Mouse (Mus musculus): Measurements from ENCODE around the gene Ccnf. TPM values are rescaled to one million over a fixed set of nuclear protein-coding genes. Genes with fewer than 3 reads are reported as not detected.

Gene Ccnf
- polyA plus RNA-seq, 1 experiment from 2014 or later = 72.1 TPM

DNA sequence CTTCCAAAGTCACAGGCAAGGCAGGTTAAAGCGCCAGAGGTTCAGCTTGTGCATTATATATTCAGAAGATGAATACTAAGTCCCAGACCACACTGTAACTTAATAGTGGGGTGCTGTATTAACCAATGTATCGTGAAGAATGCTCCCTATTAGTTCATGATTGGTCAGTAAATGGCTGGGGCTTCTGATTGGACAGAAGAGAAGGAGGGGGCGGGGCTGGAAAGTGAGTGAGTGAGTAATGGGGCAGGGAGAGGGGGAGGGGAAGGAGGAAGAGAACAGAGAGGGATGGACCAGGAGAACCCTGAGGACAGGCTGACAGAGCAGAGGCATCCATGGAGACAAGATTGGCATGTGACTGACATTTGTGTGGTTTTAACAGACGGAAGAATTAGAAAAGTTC lies 34.4 kb downstream of the Ccnf start:
- H3K4me2 ChIP-seq (ENCODE audit: low read depth, low read length) = no peak overlapping the region
- no peak overlapping the region for H3K9ac ChIP-seq (ENCODE audit: low read depth, low read length)
- peaks cover 8% of the 10 kb centered on the region for H3K27me3 ChIP-seq (ENCODE audit: control insufficient read depth, insufficient read depth, low read depth, low read length)
- peaks cover 29% of the 10 kb centered on the region for H3K36me3 ChIP-seq (ENCODE audit: control insufficient read depth, insufficient read depth)
- WGBS (ENCODE audit: insufficient replicate concordance) = 72% methylated on average over 4 of the region's 4 CpGs
- no peak overlapping the region for H3K27ac ChIP-seq (ENCODE audit: low read length)
- no peaks in the 10 kb centered on the region for H3K9me3 ChIP-seq (replicated peaks; ENCODE audit: control insufficient read depth, low read length)
- no peak for ATAC-seq (ENCODE audit: low read depth)
- no peak overlapping the region for H3K4me3 ChIP-seq (ENCODE audit: low read depth, low read length)
- peaks cover 36% of the 10 kb centered on the region for H3K4me1 ChIP-seq (ENCODE audit: control insufficient read depth, low read depth, low read length)

DNA sequence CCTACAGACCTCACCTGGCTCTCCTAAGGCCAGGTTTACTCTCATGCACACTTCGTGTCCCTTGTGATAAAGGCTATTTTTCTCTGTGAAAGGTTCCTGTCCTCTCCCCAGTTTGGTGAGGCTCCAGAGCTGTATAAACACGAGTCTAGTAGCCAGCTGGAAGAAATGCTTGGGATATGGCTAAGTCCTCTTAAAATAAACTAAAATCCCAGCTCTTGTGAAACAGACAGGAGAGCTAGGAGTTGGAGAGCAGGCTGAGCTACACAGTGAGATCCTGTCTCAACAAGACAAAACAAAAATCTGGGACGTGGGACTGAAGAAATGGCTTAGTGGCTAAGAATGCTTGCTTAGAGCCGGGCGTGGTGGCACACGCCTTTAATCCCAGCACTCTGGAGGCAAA lies 38.1 kb downstream of the Ccnf start:
- H3K4me1 ChIP-seq (ENCODE audit: control insufficient read depth, low read depth, low read length) = peaks cover 45% of the 10 kb centered on the region
- no peak for ATAC-seq (ENCODE audit: low read depth)
- no peak overlapping the region for H3K4me2 ChIP-seq (ENCODE audit: low read depth, low read length)
- no peak overlapping the region for H3K27ac ChIP-seq (ENCODE audit: low read length)
- 62% methylated on average over 6 of the region's 6 CpGs for WGBS (ENCODE audit: insufficient replicate concordance)
- peaks cover 18% of the 10 kb centered on the region for H3K27me3 ChIP-seq (ENCODE audit: control insufficient read depth, insufficient read depth, low read depth, low read length)
- no peak overlapping the region for H3K4me3 ChIP-seq (ENCODE audit: low read depth, low read length)
- no peaks in the 10 kb centered on the region for H3K9me3 ChIP-seq (replicated peaks; ENCODE audit: control insufficient read depth, low read length)
- peaks cover 25% of the 10 kb centered on the region for H3K36me3 ChIP-seq (ENCODE audit: control insufficient read depth, insufficient read depth)
- H3K9ac ChIP-seq (ENCODE audit: low read depth, low read length) = no peak overlapping the region

DNA sequence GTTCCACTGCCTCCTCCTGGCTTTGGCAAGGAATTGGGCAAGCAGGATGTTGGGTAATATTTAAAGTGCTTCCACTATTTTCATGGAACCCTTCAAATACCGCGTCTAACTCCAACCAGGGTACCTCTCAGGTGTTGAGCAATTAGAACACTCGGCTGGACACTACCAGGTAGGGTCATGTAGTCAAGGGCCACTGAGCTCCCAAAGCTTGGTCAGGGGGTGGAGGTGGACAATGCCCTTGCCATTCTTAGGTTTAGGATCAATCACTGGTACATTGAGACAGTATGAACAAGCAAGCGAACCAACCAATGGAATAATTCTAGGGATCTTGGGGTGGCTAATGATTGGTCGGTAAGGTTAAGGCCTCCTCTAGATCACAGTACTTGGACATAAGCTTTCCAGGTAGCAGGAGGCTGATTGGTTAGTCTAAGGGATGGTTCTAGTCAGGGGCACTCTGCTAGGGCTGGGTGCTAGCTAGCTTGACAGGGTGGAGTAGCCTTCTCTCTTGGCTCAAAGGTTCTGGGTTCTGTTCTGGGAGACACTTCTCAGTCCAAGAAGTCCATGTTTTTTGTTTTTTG lies 38.8 kb downstream of the Ccnf start:
- 32% methylated on average over 5 of the region's 5 CpGs for WGBS (ENCODE audit: insufficient replicate concordance)
- peaks cover 18% of the 10 kb centered on the region for H3K27me3 ChIP-seq (ENCODE audit: control insufficient read depth, insufficient read depth, low read depth, low read length)
- no peak overlapping the region for H3K27ac ChIP-seq (ENCODE audit: low read length)
- no peaks in the 10 kb centered on the region for H3K9me3 ChIP-seq (replicated peaks; ENCODE audit: control insufficient read depth, low read length)
- peaks cover 51% of the 10 kb centered on the region for H3K4me1 ChIP-seq (ENCODE audit: control insufficient read depth, low read depth, low read length)
- H3K9ac ChIP-seq (ENCODE audit: low read depth, low read length) = no peak overlapping the region; the same call in 1 of the 2 replicates
- peak overlapping the region; percentile 83 for H3K4me2 ChIP-seq (ENCODE audit: low read depth, low read length)
- peak overlapping the region; percentile 58 for H3K4me3 ChIP-seq (ENCODE audit: low read depth, low read length)
- ATAC-seq (ENCODE audit: low read depth) = no peak
- H3K36me3 ChIP-seq (ENCODE audit: control insufficient read depth, insufficient read depth) = peaks cover 24% of the 10 kb centered on the region

DNA sequence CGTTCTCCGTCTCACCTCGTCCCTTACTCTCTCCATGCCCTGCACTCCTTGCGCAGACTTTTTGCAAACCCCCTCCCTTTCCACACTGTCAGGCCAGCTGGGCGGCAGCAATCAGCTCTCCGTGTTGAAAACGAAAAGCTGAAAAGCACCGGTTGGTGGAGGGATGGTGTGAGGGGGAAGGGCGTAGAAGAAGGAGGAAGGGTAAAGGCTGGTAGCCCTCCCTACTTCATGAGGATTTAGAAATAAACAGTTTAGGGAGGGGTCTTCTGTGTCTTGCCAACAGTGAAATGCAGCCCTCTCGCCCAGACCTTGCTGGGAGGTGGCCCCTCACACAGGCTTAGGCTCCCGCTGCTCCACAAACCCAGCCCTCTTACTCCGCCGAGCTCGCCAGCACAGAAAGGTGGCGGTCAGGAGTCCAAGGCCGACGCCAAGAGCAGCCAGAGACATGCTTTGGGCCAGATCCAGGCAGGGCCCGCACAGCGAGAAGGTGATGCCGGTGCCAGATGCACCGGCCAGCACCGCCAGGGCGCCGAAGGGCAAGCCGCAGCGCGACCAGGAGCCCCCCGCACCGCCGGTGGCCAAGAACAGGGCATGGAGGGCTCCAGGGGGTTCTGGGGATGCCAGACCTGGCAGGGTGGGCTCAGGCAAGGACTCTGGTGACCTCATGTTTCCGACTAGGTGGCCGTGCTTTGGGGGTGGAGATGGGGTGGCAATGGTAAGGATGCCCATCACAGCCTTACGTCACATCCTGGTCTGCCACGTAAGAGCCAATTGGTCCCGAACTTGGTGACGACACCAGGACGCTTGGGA lies 39.4 kb downstream of the Ccnf start:
- Histone ChIP-seq H3K27me3 (ENCODE audit: control insufficient read depth, insufficient read depth, low read depth, low read length) (peaks cover 20% of the 10 kb centered on the region), H3K27ac (ENCODE audit: low read length) (0 out of 2 replicates have a peak overlapping the region, but pooled peaks have one; percentile 14), H3K4me2 (ENCODE audit: low read depth, low read length) (peak overlapping the region; percentile 83), H3K4me1 (ENCODE audit: control insufficient read depth, low read depth, low read length) (peaks cover 58% of the 10 kb centered on the region), H3K9me3 (replicated peaks; ENCODE audit: control insufficient read depth, low read length) (no peaks in the 10 kb centered on the region), H3K9ac (ENCODE audit: low read depth, low read length) (peak overlapping the region; percentile 69), H3K36me3 (ENCODE audit: control insufficient read depth, insufficient read depth) (peaks cover 18% of the 10 kb centered on the region), H3K4me3 (ENCODE audit: low read depth, low read length) (peak overlapping the region; percentile 58)
- ATAC-seq (ENCODE audit: low read depth) = no peak
- WGBS (ENCODE audit: insufficient replicate concordance) = 5% methylated on average over 37 of the region's 37 CpGs

DNA sequence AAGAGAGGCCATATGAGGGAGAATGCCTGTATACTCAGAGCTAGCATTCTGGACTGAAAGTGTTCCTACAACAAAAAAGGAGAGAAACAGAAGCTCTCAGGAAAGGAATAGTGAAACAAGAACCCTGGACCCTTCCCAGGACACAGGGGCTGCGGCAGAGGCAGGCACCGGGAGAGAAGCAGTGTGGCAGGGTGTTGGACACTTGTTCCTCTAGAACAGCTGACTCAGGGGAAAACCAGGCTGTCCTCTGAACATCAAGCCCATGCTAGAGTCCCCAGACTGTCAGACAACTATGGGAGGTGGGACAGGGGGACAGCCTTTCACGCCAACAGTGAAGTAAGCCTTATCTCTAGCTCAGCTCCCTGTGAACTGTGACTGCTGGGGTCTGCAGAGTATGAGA lies 40.7 kb downstream of the Ccnf start:
- Histone ChIP-seq H3K9me3 (replicated peaks; ENCODE audit: control insufficient read depth, low read length) (no peaks in the 10 kb centered on the region), H3K27me3 (ENCODE audit: control insufficient read depth, insufficient read depth, low read depth, low read length) (peaks cover 20% of the 10 kb centered on the region), H3K4me1 (ENCODE audit: control insufficient read depth, low read depth, low read length) (peaks cover 71% of the 10 kb centered on the region), H3K4me3 (ENCODE audit: low read depth, low read length) (no peak overlapping the region), H3K9ac (ENCODE audit: low read depth, low read length) (no peak overlapping the region), H3K27ac (ENCODE audit: low read length) (no peak overlapping the region), H3K4me2 (ENCODE audit: low read depth, low read length) (no peak overlapping the region), H3K36me3 (ENCODE audit: control insufficient read depth, insufficient read depth) (peaks cover 6% of the 10 kb centered on the region)
- WGBS (ENCODE audit: insufficient replicate concordance) = 65% methylated on average over 3 of the region's 3 CpGs
- ATAC-seq (ENCODE audit: low read depth) = no peak

DNA sequence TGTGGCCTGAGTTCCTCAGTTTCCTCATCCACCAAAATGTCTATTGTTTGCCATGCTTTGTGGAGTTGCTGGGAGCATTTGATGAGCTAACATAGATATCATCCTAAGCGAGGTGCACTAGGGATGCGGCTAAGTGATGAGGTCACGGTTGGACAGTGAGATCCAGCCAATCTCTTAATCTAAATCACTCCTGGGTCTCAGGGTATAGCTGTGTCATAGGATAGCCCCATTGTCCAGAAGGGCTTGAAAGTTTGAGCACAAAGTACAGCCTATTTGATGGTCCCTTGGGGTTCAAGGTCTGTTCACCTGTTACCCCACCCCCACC lies 41.4 kb downstream of the Ccnf start:
- 58% methylated on average over 3 of the region's 3 CpGs for WGBS (ENCODE audit: insufficient replicate concordance)
- no peak for ATAC-seq (ENCODE audit: low read depth)
- Histone ChIP-seq H3K27ac (ENCODE audit: low read length) (peak overlapping the region; percentile 97), H3K27me3 (ENCODE audit: control insufficient read depth, insufficient read depth, low read depth, low read length) (peaks cover 20% of the 10 kb centered on the region), H3K4me3 (ENCODE audit: low read depth, low read length) (peak overlapping the region; percentile 58; the same call in 1 of the 2 replicates), H3K9ac (ENCODE audit: low read depth, low read length) (peak overlapping the region; percentile 75), H3K36me3 (ENCODE audit: control insufficient read depth, insufficient read depth) (no peaks in the 10 kb centered on the region), H3K4me2 (ENCODE audit: low read depth, low read length) (peak overlapping the region; percentile 100), H3K4me1 (ENCODE audit: control insufficient read depth, low read depth, low read length) (peaks cover 74% of the 10 kb centered on the region), H3K9me3 (replicated peaks; ENCODE audit: control insufficient read depth, low read length) (no peaks in the 10 kb centered on the region)

DNA sequence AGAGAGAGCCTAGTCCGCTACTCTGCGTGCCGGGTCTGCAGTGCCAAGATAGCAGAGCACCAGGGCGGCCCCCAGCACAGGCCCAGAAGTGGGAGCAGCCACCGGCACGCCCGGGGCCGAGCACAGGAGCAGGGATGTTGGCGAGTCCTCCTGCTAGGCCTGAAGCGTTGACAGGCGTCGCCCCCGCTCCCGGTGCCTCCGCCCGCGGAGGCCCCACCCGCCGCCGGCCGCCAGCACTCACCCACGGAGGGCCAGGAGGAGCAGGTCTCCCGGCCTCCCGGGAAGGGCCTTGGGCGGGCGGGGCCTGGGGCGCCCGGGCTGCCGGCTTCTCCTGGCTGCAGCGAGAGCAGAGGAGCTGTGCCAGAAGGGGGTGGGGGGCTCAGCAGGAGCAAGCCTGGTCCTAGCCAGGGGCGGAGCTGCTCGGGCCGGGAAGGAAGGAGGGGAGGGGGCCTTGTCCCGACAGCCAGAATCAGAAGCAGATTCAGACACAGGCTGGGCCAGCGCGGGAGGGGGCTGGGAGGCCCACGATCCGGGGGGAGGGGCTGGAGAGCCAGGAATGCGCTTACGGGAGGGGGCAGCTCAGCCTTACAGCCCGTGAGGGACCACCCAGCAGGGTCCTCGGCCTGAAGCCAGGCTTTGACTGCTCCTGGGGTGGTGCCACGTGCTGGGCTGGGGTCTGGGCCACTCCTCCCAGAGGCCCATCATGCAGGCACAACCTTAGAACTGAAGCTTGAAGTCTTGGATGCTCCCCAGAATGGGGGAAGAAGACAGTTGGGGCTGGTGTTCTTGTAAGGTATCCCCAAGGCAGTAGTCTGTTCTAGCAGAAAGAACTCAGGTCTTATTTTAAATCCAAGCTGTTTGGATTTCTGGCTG lies 42.0 kb downstream of the Ccnf start, which contains the start of gene Ntn3:
TSS of gene Ntn3 (minus strand) at position 489 of the 873 bp plus-strand sequence.
- Histone ChIP-seq H3K9ac (ENCODE audit: low read depth, low read length) (peak within 1 kb of the TSS; percentile 75), H3K36me3 (ENCODE audit: control insufficient read depth, insufficient read depth) (no peaks in the 10 kb centered on the region), H3K9me3 (replicated peaks; ENCODE audit: control insufficient read depth, low read length) (no peaks in the 10 kb centered on the region), H3K4me2 (ENCODE audit: low read depth, low read length) (peak within 1 kb of the TSS; percentile 100), H3K27me3 (ENCODE audit: control insufficient read depth, insufficient read depth, low read depth, low read length) (peaks cover 20% of the 10 kb centered on the region), H3K4me3 (ENCODE audit: low read depth, low read length) (peak within 1 kb of the TSS; percentile 58), H3K4me1 (ENCODE audit: control insufficient read depth, low read depth, low read length) (peaks cover 80% of the 10 kb centered on the region), H3K27ac (ENCODE audit: low read length) (peak within 1 kb of the TSS; percentile 97)
- peak; percentile 85 for ATAC-seq (ENCODE audit: low read depth)
- 3% methylated on average over 39 of the region's 43 CpGs for WGBS (ENCODE audit: insufficient replicate concordance)

DNA sequence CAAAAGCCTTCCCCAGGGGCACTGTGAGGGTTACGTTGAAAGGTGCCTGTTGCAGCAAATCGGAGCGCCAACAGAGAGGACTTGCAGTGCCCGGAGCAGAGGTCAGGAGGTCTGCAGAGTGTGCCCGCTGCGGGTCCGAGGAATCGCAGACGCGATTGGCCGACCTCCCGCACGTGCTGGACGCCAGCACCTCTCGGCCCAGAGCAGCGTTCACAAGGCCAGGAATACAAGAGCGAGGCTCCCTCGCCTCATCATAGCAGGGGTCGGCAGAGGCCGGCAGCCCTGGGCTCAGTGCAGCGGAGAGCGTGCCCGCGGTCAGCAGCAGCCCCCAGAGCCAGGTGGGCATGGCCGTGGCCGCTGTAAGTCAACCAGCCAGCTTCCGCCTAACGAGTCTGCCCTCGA lies 42.6 kb downstream of the Ccnf start:
- H3K27ac ChIP-seq (ENCODE audit: low read length) = peak overlapping the region; percentile 97
- peak; percentile 0 for ATAC-seq (ENCODE audit: low read depth)
- H3K9ac ChIP-seq (ENCODE audit: low read depth, low read length) = peak overlapping the region; percentile 75
- H3K36me3 ChIP-seq (ENCODE audit: control insufficient read depth, insufficient read depth) = no peaks in the 10 kb centered on the region
- peaks cover 85% of the 10 kb centered on the region for H3K4me1 ChIP-seq (ENCODE audit: control insufficient read depth, low read depth, low read length)
- 7% methylated on average over 29 of the region's 29 CpGs for WGBS (ENCODE audit: insufficient replicate concordance)
- no peaks in the 10 kb centered on the region for H3K9me3 ChIP-seq (replicated peaks; ENCODE audit: control insufficient read depth, low read length)
- H3K4me3 ChIP-seq (ENCODE audit: low read depth, low read length) = peak overlapping the region; percentile 58
- peaks cover 20% of the 10 kb centered on the region for H3K27me3 ChIP-seq (ENCODE audit: control insufficient read depth, insufficient read depth, low read depth, low read length)
- peak overlapping the region; percentile 100 for H3K4me2 ChIP-seq (ENCODE audit: low read depth, low read length)

Measured in liver, embryonic 16.5 days (tissue).